Mouse (Mus musculus): ENCODE measurements at regions not wholly inside any gene's neighbourhood (a gene's known extent, or its start where the extent isn't known, plus 50 kb on each side); places are given as distances from the start of the nearest gene placed in this dataset.
"Not testable (repeated sequence)": the region's sequence is repeated elsewhere in the genome, so short reads cannot be mapped to it uniquely, and the experiment has no call there.

DNA sequence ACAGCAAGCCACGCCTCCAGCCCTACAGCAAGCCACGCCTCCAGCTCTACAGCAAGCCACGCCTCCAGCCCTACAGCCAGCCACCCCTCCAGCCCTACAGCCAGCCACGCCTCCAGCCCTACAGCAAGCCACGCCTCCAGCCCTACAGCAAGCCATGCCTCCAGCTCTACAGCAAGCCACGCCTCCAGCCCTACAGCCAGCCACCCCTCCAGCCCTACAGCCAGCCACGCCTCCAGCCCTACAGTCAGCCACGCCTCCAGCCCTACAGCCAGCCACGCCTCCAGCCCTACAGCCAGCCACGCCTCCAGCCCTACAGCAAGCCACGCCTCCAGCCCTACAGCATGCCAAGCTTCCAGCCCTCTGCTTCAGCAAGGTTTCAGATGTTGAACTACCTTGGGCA is 145.8 kb upstream of the Arglu1 start:
- DNase-seq (ENCODE audit: low spot score in 2 of 2), result not testable (repeated sequence)

DNA sequence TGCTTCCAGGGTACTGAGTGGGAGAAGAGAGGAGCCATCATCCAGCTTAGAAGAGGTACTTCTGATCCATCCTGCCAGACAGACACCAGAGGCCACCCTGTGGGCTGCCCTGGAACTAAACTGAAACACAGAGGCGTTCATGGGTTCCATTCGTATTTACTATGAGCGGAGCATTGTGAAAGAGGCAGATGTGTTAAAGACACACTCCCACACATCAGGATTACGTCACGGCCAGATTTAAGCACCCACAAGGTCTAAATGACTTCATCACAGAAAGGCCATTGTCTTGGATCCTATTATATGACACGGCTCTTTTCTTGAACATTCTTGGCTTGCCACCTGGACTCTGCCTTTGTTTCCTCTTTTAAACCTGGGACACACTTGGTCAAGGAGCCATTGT is 141.0 kb upstream of the Arglu1 start:
- no peak for DNase-seq (ENCODE audit: low spot score in 2 of 2)

DNA sequence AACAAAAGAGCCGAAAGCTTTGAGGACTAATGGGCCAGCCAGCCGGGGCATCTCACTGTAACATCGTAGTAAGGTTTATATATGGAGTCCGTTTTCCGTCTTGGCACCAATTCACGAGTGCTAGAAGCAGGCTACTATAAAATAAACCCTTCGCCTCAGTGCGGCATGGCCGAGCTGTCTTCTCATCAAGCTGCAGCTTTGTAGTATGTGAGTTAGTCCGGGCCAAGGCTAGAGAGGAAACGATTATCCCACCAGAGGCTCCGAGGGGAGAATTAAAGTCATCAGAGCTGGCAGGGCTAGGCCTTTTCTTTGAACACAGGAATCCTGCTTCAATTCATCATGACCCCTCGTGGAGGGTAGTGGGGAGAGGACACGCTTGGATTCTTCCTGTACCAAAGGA is 138.9 kb upstream of the Arglu1 start:
- DNase-seq (ENCODE audit: low spot score in 2 of 2), result no peak

DNA sequence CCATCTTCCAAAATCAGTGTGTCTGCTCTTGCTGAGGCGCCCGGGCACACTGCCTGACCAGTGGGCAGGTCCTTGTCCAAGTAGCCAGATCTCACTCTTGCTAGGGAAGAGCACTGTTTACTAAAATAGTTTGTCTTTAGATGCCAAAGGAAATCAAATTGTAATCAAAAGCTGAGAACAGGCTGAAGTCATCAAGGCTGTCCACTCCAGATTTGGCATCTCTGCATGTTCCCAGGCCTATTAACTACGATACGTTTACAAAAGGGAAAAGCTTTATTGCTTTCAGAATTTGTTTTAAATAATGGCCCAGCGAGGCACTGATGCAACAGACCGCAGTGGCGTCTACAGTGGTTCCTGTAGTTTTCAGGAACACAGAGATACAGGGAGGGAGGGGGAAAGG is 137.2 kb upstream of the Arglu1 start:
- DNase-seq (ENCODE audit: low spot score in 2 of 2), result no peak

DNA sequence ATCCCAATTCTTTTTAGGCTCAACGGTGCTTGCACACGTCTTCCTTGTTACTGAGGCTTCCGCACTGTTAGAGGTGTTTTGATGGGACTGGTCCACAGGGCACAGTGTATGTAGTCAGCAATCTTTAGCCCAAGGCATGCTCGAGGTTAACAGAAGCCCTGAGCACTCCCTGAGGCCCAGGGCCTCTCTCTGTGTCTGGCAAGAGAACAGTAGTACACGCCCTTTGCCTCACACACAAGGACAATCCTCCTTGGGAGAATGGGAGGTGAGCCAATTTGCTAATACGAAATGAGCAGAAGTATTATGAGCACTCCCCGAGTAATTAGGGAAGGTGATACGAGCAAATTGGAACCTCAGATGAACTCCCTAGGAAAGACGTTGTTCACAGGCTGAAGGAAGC is 136.5 kb upstream of the Arglu1 start:
- no peak for DNase-seq (ENCODE audit: low spot score in 2 of 2)

DNA sequence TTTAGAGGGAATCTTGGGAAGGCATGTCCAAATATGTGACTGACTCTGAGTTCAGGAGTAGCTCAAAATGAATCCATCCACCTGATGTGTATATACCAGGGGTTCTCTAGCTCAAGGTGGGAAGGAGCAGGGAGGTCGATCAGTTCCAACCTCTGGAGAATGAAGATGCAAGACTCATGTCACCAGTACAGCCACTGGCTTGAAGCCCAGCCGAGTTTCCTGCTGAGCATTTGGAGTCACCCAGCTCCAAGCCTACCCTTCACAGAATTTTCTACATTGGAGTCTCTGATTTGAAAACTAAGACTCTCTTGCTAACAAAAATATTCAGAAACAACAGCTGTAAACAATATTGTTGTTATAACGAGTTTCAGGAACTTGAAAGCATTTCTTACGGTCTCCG is 134.6 kb upstream of the Arglu1 start:
- no peak for DNase-seq (ENCODE audit: low spot score in 2 of 2)

DNA sequence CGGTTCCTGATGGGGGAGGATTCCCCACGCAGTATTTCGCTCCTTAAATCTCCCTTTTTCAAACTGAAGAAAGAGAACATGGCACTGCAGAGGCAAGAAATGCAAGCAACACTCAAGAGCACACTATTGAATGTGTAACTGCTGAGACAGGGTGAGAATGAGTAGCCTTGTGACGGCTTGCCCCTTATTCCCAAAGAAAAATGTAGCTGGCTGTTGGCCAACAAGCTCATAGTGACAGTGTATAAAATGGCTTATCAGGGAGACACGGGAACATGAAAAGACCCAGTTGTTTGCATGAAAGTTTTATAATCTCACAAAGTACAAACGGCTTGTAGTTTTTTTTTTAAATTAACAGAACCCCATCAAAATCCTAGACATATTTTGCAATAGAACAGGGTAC is 130.8 kb upstream of the Arglu1 start:
- no peak for DNase-seq (ENCODE audit: low spot score in 2 of 2)

DNA sequence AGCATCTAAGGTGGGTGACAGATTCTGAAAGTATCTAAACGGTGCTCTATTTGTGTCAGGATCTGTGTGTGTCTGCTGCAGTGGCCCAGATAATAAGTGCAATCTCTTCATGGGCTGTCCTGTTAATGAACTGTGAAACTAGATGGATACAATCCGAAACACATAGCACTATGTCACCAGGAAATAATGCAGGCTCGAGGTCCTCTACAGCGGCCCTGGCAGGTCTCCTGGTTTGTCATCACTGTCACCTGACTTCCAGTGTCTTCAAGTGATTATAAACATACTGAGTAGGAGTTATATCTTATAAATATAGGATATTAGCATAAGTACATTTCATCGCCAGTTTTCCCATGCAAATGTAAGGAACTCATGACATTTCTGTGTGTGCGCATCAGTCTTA is 130.3 kb upstream of the Arglu1 start:
- no peak for DNase-seq (ENCODE audit: low spot score in 2 of 2)

DNA sequence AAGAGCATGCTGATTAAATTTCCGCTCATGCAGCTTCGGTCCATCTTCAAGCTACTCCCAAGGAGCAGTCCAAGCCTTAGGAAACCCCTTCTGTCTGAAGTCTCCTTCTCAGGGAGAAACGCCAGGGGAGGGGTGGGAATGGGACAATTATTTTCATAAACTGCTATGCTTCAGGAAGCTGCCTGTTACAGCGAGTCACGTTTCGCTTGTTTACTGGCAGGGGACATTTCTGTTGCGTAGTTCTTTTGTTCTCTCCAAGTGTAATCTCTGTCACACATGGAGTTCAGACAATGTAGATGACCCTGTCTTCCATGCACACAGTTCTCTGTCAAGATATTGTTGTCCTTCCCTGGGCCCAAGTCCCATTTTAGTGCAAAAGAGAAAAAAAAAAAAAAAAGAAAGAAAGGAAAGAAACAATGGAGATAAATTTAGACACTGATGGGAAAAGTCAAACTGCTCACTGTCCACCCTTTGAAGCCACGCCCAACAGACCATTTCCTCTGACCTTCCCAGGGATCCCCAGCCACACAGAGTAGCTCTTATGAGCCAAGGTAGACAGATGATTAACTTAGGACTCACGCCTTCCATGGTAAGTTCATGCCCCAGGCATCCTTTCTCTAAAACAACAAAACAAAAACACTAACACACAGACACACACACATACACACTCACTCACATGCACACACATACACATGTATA is 129.1 kb upstream of the Arglu1 start:
- DNase-seq (ENCODE audit: low spot score in 2 of 2), result no peak

DNA sequence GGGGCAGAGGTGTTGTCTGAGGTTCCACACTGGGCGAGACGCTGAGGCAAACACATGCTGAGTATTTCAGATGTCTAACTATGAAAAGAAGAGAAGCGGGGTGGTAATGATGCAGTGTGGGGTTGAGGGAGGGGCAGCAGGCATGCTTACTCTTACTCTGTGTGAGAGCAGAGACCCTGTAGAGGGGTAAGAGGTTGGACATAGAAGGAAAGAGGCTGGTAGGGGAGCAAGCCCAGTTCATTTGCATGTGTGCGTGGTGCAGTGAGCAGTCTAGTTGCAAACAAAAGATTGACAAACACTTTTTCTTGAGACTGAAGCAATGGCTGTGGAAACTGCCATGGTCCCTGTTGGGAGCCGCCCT is 122.5 kb upstream of the Arglu1 start:
- DNase-seq (ENCODE audit: low spot score in 2 of 2), result no peak

DNA sequence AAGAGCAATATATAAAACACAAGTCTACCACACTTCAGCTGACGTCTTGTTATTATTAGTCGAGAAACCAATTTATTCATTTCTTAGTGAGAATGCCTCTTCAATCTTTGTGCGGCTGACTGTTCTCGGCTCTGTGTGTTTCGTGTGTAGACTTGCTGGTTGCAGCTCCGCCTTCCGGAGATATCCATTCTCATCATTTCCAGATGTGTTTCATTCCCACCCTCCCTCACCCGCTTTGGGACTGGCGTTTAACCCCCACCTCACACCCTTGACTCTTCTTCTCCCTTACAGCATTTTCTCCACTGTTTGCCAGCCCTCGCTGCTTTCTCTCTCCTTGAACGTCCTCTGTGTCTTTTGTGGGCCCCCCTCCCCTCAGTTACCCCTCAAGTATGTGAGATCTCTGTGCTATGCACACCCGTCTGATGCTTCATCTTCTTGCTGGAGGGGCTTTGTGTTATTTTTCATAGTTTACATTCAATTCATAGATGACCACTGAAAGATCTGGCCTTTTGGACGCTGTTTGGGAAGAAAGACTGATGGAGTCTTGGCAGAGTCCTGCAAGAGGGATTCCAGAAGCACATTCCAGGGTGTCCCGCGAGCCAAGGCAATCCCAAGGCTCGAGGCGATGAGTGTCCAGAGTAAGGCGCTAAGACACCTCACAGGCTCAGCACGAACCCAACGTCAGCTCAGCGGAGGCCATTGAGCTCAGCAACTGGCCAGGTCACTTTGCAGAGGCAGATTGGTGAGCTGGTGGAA is 121.9 kb upstream of the Arglu1 start:
- no peak for DNase-seq (ENCODE audit: low spot score in 2 of 2)

DNA sequence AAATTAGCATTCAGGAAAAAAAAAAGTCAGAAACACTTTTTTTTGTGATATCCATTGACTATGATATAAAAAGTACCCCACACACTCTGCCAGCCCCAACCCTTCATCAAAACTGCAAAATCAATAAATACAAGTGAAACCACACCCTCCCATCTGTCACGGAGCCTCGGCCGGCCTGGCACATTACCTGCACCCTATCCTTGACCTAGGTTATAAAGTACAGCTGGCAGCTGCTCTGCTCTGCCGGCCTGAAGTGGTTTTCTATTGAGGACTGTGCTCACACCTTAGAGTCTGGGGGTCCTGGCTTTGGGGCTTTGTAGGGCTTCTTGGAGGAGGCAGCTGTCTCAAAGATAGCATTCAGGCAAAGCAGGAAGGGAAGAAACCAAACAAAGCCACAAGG is 120.6 kb upstream of the Arglu1 start:
- DNase-seq (ENCODE audit: low spot score in 2 of 2), result no peak

DNA sequence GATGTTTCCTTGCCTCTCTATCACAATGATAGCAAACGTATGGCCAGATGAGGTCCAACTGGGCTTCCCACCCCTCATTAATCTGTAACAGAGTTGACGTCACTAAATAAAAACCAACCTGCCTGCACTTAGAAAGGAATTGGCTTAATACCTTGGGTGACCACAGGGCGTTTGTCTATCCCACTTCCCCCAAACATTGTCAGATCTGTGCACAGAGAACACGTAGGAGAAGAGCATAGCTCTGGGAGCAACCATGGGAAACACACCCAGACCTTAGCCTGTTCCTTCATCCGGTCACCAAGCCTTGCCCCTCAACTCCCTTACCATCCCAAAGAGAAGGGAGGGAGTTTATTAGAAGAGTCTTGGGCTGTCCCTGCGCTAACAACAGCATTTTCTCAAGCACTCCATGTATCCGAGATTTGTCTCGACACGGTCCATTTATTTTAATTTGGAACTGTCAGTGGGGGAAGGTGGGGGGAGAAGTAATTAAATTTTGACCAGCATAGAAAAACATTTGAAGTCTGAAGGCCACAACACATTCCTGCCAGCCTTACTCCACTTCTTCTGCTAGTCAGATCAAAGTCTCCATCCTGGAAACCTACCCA is 119.6 kb upstream of the Arglu1 start:
- no peak for DNase-seq (ENCODE audit: low spot score in 2 of 2)

DNA sequence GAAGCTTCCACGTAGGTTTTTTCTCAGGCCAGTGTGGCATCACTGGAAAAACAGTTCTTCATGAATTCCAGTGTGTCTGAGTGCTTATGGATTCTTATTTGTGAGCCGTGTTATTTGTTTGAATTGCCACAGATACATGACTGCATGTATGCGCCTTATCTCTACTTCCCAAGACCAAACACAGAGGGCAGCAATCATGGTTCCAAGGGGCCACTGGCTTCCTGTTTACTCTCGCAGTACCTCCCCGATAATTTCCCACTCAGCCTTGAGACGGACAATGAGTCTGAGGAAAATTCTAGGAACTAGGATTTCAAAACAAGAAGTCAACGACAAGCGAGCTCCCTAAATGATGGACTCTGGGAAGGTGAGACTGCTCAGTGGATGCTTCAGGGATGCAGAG is 119.0 kb upstream of the Arglu1 start:
- DNase-seq (ENCODE audit: low spot score in 2 of 2), result no peak

DNA sequence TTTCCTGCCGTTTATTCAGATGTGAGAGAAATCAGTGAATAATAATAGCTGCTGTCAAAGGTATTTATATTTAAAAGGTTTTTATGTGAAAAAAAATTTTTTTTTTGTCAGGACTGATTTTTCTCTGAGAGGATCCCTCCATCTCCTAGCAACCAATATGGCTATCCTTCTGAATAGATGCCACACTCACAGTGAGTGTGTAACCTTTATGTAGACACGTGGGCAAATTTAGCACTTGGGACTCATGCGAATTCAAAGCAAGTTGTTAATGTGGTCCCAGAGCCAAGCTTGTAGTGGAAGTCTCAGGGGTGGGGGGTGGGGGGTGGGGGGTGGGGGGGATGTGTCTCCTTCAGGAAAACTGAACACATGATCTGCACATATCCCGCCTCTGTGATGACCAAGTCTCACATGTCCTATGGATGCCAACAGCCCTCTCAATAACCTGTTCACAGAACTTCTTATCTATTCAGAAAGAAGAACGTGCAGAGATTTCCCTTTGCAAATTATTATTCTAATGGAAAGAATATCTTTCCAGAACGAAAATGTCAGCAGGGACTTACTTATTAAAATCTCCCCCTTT is 112.5 kb upstream of the Arglu1 start:
- no peak for DNase-seq (ENCODE audit: low spot score in 2 of 2)

DNA sequence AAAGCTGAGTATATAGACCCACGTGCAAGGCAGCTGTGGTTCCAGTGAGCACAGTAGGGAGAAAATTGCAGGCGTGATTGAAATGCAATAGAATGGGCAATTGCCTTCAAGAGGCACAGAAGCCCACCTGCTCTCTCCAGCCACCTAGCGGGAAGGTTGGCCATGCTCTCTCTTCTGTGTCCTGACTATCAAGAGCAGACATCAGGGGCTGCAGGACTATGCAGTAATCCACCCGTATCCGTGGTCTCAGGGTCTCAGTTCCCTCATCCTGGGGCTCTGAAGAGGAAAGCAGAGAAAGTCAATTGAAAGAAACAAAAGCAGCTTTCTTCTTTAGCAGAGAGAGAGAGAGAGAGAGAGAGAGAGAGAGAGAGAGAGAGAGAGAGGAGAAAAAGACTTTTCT is 112.0 kb upstream of the Arglu1 start:
- DNase-seq (ENCODE audit: low spot score in 2 of 2), result no peak

DNA sequence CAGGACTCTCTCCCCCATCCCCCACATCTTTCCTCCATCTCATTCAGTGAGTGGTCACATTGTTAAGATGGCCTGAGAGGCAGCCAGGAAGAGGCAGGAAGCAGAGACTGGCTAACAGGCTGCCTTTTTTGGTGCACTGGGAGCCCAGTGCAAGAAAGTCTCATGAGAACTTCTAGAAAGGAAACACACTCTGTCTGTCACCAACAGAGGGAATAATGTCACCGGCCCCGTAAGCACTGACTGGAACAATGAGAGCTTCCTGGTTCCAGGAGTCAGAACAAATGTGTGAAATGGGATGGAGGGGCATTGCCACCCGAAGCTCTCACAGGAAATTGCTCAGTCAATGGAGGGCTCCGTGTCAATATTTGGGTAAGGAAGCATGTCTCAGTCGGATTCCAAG is 111.3 kb upstream of the Arglu1 start:
- no peak for DNase-seq (ENCODE audit: low spot score in 2 of 2)

DNA sequence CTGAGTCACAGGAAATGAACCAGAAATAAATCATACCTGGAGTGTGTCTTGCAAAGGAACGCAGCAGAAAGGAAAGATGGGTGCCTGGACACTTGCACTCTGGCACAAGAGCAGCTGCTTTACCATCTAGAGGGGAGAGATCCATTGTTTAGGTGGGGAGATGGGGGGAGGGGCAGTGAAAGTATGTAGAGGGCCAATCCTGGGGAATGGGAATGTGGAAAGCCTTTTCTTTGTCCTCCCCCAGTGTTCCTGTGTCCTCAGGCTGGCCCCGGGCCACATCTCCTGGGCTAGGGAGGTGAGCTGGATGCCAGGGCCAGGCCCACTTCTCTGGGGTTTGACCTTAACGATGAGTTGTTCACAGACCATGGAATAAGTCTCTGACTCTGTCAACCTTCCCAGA is 107.2 kb upstream of the Arglu1 start:
- no peak for DNase-seq (ENCODE audit: low spot score in 2 of 2)

DNA sequence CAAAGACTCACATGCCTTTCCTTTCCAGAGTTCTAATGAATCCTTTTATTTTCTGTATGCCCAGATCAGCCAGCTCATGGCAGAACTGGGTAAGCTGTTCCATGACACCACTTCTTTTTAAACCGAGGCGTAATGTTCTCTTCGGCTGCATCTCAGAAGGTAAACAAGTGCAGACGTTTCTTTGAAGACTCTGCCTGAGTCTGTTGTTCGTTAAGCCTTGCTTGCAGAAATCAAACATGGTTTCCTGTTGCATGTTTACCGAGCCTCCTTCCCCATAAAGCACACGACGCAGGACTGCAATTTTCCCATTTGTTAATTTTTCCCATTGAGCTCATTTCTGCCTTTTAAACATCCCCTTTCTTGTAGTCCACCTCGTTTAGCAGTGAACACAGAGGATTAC is 106.6 kb upstream of the Arglu1 start:
- DNase-seq (ENCODE audit: low spot score in 2 of 2), result no peak

DNA sequence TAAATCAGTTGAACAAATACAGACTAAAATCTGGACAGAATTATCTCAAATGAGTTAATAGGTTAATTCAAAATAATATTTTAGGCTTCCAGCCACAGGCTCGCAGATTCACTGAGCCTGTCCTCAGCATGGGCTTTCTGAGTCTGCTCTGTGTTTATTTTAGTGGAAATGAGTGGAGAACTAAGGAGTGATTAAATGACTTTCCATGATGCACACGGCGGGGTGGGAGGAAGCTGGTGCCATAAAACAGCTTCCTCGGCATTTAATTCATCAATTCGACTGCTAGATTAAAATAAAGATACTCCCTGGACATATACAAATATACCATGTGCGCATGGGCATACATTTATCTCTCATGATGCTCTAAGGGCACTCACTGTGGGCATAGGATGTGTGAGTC is 104.4 kb upstream of the Arglu1 start:
- no peak for DNase-seq (ENCODE audit: low spot score in 2 of 2)

DNA sequence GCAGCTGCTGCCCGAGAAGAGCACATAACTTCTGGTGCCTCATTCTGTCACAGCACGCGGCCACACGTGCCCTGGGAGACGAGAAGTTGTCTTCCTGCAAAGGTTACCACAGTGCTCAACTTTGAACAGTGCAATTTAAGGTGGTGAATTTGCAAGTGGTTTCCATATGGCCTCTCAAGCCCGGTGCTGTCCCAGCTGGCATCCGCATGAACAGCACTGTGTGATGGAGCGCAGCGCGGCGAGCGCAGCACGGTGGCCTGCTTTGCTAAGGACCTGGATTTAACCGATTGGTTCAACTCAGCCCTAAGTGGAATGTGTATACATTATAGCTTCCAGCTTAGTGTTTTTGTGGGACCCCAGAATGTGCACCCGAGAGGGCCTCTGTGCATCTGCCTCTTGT is 89.6 kb upstream of the Arglu1 start:
- no peak for DNase-seq (ENCODE audit: low spot score in 2 of 2)

DNA sequence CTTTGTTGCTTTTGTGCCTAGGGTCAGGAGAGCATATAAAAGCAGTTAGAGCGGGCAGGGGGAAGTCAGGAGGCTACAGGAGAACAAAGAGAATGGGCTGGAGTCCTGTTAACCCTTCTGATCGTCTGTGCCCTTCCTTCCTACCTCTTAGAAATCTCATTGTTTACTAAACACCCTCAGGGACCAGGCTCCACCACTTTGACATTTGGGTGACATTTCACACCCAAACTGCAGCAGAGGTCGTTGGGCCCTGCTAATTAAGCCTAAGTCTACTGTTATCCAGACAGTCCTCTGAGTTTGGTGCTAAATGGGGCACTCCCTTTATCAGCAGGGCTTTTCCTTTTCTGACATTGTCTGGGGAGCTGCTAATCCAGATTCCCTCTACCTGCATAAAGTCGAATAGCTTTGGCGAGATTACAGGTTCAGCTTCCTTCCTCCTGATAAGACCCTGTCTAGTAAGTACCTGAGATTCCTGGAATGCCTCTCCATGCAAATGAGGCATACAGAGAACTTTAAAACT is 84.2 kb upstream of the Arglu1 start:
- no peak for DNase-seq (ENCODE audit: low spot score in 2 of 2)

DNA sequence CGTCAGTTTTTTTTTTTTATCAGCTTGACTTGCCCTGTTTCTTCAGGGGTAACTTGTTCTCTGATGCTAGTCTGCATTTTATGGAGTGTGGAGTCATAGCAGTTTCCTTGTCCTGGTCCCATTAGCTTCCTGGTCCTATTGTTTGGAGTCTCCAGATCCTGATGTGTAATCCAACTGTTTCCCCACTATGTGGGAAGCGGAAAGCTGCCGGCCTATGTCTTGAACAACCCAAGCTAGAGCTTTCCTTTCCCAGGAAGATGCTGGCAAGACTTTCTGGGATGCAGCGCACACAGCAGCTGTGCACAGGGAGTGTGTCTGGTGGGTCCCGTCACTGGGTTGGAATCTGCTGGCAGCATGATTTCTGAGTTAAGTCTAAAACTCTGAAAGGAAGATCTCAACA is 82.1 kb upstream of the Arglu1 start:
- DNase-seq (ENCODE audit: low spot score in 2 of 2), result no peak
